8 mouse cellular contexts compared by ENCODE assay signal in the genomic region with DNA sequence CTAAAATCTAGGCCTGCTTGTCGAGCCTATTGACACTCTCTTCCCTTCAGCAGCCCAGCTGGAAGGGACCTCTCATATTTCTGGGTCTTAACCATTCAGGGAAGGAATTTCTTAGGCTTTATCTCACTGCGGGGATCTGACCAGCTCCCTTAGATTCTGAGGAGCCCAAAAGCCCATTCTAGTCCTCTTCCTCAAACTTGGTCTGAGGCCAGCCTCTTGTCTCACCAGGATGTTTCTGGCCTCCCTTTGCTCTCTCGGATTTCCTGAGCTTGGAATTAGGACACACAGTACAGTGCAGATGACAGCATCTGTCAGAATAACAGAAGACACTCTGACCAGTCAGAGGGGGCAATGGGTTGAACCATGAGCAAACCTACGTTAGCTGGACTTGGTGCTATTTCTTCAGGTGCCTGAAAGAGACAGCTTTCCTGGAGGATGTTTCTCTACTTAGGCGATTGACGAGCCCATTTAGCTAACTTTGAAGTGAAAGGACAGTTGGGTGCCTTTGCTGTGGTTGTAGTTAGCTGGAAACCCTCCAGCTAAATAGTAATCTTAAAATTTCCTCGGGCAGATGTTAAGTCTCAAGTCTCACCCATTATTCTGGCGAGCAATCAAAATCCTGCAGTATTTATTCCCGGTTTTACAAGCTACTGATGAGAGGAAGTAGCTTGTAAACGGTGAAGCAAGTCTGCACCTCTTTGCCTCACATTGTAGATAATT. TPM values are rescaled to one million over a fixed set of nuclear protein-coding genes. Genes with fewer than 3 reads are reported as not detected.
DNase-seq lines count a peak whose midpoint lies in the region; ATAC-seq and TF ChIP-seq lines count a peak whose summit lies in the region.

No protein-coding gene starts in this region.

- WGBS in hindbrain, embryonic 11.5 days, result 66% methylated on average over 10 of the region's 10 CpGs
- WGBS in limb, embryonic 14.5 days, result 15% methylated on average over 10 of the region's 10 CpGs

- no peaks in the 10 kb centered on the region for H3K36me3 ChIP-seq in ES-Bruce4 (ENCODE audit: control insufficient read depth, insufficient read depth, low read length, poor library complexity, severe bottlenecking)
- H3K36me3 ChIP-seq in hindbrain, embryonic 11.5 days (ENCODE audit: control insufficient read depth, insufficient read depth, low read length), result no peaks in the 10 kb centered on the region
- H3K36me3 ChIP-seq in limb, embryonic 14.5 days (ENCODE audit: control insufficient read depth, insufficient read depth, low read length), result no peaks in the 10 kb centered on the region
- no peaks in the 10 kb centered on the region for H3K36me3 ChIP-seq in myocyte (ENCODE audit: control insufficient read depth, insufficient read depth)

- no peaks in the 10 kb centered on the region for H3K9me3 ChIP-seq in ES-Bruce4 (replicated peaks; ENCODE audit: control insufficient read depth, insufficient read depth, low read length, poor library complexity, severe bottlenecking)
- H3K9me3 ChIP-seq in hindbrain, embryonic 11.5 days (ENCODE audit: control insufficient read depth, low read length), result no peaks in the 10 kb centered on the region
- no peaks in the 10 kb centered on the region for H3K9me3 ChIP-seq in limb, embryonic 14.5 days (ENCODE audit: control insufficient read depth, low read length)

- H3K79me2 ChIP-seq in myocyte (ENCODE audit: control insufficient read depth, insufficient read depth), result peaks cover 37% of the 10 kb centered on the region

- H3K27ac ChIP-seq in ES-Bruce4 (ENCODE audit: insufficient read depth, low read length), result no peak overlapping the region
- no peak overlapping the region for H3K27ac ChIP-seq in embryonic fibroblast, embryonic 13.5 days (ENCODE audit: insufficient read depth, low read length)
- H3K27ac ChIP-seq in hindbrain, embryonic 11.5 days (ENCODE audit: low read depth, low read length), result no peak overlapping the region
- H3K27ac ChIP-seq in limb, embryonic 14.5 days (replicated peaks; ENCODE audit: low read depth, low read length), result no peak overlapping the region

- DNase-seq in 3134 (ENCODE audit: extremely low read depth, insufficient read length, low spot score), result peak; percentile 13
- no peak for DNase-seq in hindbrain, embryonic 11.5 days (ENCODE audit: low spot score)
- DNase-seq in limb, embryonic 14.5 days (ENCODE audit: low spot score), result no peak
- DNase-seq in spleen, postnatal 36 days (ENCODE audit: low spot score in 2 of 2), result no peak
- DNase-seq in embryo, embryonic 10.5 days (ENCODE audit: low spot score), result no peak

- no peak for TF ChIP-seq EP300 in ES-Bruce4 (IDR thresholded peaks at IDR 0.05; ENCODE audit: insufficient read depth, low read depth, low read length)

- peak overlapping the region; percentile 65 for H3K4me2 ChIP-seq in hindbrain, embryonic 11.5 days (replicated peaks; ENCODE audit: low read depth, low read length)
- peak overlapping the region; percentile 83 for H3K4me2 ChIP-seq in limb, embryonic 14.5 days (replicated peaks; ENCODE audit: low read depth, low read length, severe bottlenecking)
- peak overlapping the region; percentile 70 for H3K4me2 ChIP-seq in myocyte (ENCODE audit: low read depth)

- no peak for TF ChIP-seq CTCF in ES-Bruce4 (IDR thresholded peaks at IDR 0.05; ENCODE audit: low read depth, low read length)
- TF ChIP-seq CTCF in embryonic fibroblast, embryonic 13.5 days (IDR thresholded peaks at IDR 0.05; ENCODE audit: borderline replicate concordance, insufficient read depth, low read length), result no peak

- ATAC-seq in hindbrain, embryonic 11.5 days (ENCODE audit: low FRiP score), result no peak
- no peak for ATAC-seq in limb, embryonic 14.5 days (ENCODE audit: low FRiP score, low read depth)

- TF ChIP-seq POLR2A in ES-Bruce4 (IDR thresholded peaks at IDR 0.05; ENCODE audit: insufficient read depth, low read length), result no peak
- no peak for TF ChIP-seq POLR2A in embryonic fibroblast, embryonic 13.5 days (IDR thresholded peaks at IDR 0.05; ENCODE audit: low read depth, low read length)
- no peak for TF ChIP-seq POLR2A in limb, embryonic 14.5 days (IDR thresholded peaks at IDR 0.05; ENCODE audit: borderline replicate concordance, extremely low read depth, insufficient read depth, insufficient read length)
- no peak for TF ChIP-seq POLR2A in myocyte (IDR thresholded peaks at IDR 0.05; ENCODE audit: insufficient read length, low read depth)

- no peaks in the 10 kb centered on the region for H3K4me1 ChIP-seq in ES-Bruce4 (ENCODE audit: control insufficient read depth, insufficient read depth, low read length)
- H3K4me1 ChIP-seq in embryonic fibroblast, embryonic 13.5 days (ENCODE audit: control insufficient read depth, insufficient read depth, low read length), result no peaks in the 10 kb centered on the region
- peaks cover 5% of the 10 kb centered on the region; the same call in 1 of the 2 replicates for H3K4me1 ChIP-seq in hindbrain, embryonic 11.5 days (replicated peaks; ENCODE audit: control insufficient read depth, insufficient read depth, low read length)
- H3K4me1 ChIP-seq in limb, embryonic 14.5 days (ENCODE audit: control insufficient read depth, insufficient read depth, low read length), result peaks cover 18% of the 10 kb centered on the region

- H3K27me3 ChIP-seq in ES-Bruce4 (ENCODE audit: control insufficient read depth, insufficient read depth, low read length, poor library complexity, severe bottlenecking) (no peaks in the 10 kb centered on the region), myocyte (ENCODE audit: control insufficient read depth, insufficient read depth, insufficient read length) (no peaks in the 10 kb centered on the region)
- no peaks in the 10 kb centered on the region for H3K27me3 ChIP-seq in hindbrain, embryonic 11.5 days (ENCODE audit: control insufficient read depth, insufficient read depth, low read length)
- no peaks in the 10 kb centered on the region for H3K27me3 ChIP-seq in limb, embryonic 14.5 days (ENCODE audit: control insufficient read depth, insufficient read depth, low read length)

- H3K4me3 ChIP-seq in ES-Bruce4 (ENCODE audit: low read depth, low read length) (peak overlapping the region; percentile 42), myocyte (peak overlapping the region; percentile 94)
- H3K4me3 ChIP-seq in embryonic fibroblast, embryonic 13.5 days (ENCODE audit: insufficient read depth, low read length), result peak overlapping the region; percentile 88
- H3K4me3 ChIP-seq in hindbrain, embryonic 11.5 days (ENCODE audit: low read depth, low read length), result peak overlapping the region; percentile 93
- peak overlapping the region; percentile 90 for H3K4me3 ChIP-seq in limb, embryonic 14.5 days (replicated peaks; ENCODE audit: low read length)

- peak overlapping the region; percentile 43; the same call in 1 of the 2 replicates for H3K9ac ChIP-seq in ES-Bruce4 (ENCODE audit: low read depth, poor library complexity, severe bottlenecking)
- no peak overlapping the region; the same call in 1 of the 2 replicates for H3K9ac ChIP-seq in hindbrain, embryonic 11.5 days (ENCODE audit: low read depth, low read length)
- H3K9ac ChIP-seq in limb, embryonic 14.5 days (ENCODE audit: low read depth, low read length, severe bottlenecking), result peak overlapping the region; percentile 92; the same call in 1 of the 2 replicates

- peak overlapping the region; percentile 92 for H3ac ChIP-seq in myocyte (ENCODE audit: control insufficient read depth, insufficient read length)

TF ChIP-seq in myocyte, 11 proteins besides CTCF, POLR2A, EP300 and RAD21 (continues in another document):
- no peak for TF ChIP-seq MYOG (IDR thresholded peaks at IDR 0.05; ENCODE audit: control insufficient read depth in 1 of 3, insufficient read depth in 1 of 3, insufficient read length in 2 of 3, low read depth in 2 of 3)
- TF ChIP-seq USF1 (IDR thresholded peaks at IDR 0.05; ENCODE audit: low read depth), result no peak
- no peak for TF ChIP-seq MAX (IDR thresholded peaks at IDR 0.05; ENCODE audit: low read depth)
- TF ChIP-seq CEBPB (IDR thresholded peaks at IDR 0.05; ENCODE audit: insufficient read depth, poor library complexity, severe bottlenecking), result no peak
- TF ChIP-seq MYOD1 (IDR thresholded peaks at IDR 0.05; ENCODE audit: control insufficient read depth in 1 of 3, insufficient read length in 2 of 3, low read depth in 2 of 3), result no peak

RNA-seq across cellular contexts. Expression of a gene that starts 1.0 kb away (rescaled TPM):
- polyA plus RNA-seq in ES-Bruce4 (2011; ENCODE audit: insufficient read depth, insufficient read length, low read depth, missing spikeins) (34.1 and 38.3 TPM in 2 replicates), myocyte (2012; fragmentation: generic; extraction: Trizol) (14.7 TPM)
- 105 and 109 TPM in 2 replicates for polyA plus RNA-seq in embryonic fibroblast, embryonic 13.5 days (2011; ENCODE audit: insufficient read length, low read depth, missing spikeins)
- polyA plus RNA-seq in hindbrain, embryonic 11.5 days (2014; fragmentation: Nextera tagmentation; extraction: Ambion mirVana), result 88.8 and 93.7 TPM in 2 replicates
- 16.3 and 25.4 TPM in 2 replicates for polyA plus RNA-seq in limb, embryonic 14.5 days (2012; rRNA removed)
- polyA plus RNA-seq in limb, embryonic 14.5 days (2014; fragmentation: Nextera tagmentation; extraction: Ambion mirVana), result 83.1 and 88.9 TPM in 2 replicates

RNA-seq across cellular contexts. Expression of a gene that starts 1.1 kb away (rescaled TPM):
- polyA plus RNA-seq in ES-Bruce4 (2011; ENCODE audit: insufficient read depth, insufficient read length, low read depth, missing spikeins), result 24.6 and 27.7 TPM in 2 replicates
- 29.7 and 30.7 TPM in 2 replicates for polyA plus RNA-seq in embryonic fibroblast, embryonic 13.5 days (2011; ENCODE audit: insufficient read length, low read depth, missing spikeins)
- 25.4 and 26.6 TPM in 2 replicates for polyA plus RNA-seq in hindbrain, embryonic 11.5 days (2014; fragmentation: Nextera tagmentation; extraction: Ambion mirVana)
- 14.3 and 18.1 TPM in 2 replicates for polyA plus RNA-seq in limb, embryonic 14.5 days (2012; rRNA removed)
- 16.2 and 17.2 TPM in 2 replicates for polyA plus RNA-seq in limb, embryonic 14.5 days (2014; fragmentation: Nextera tagmentation; extraction: Ambion mirVana)
- polyA plus RNA-seq in myocyte (2012; fragmentation: generic; extraction: Trizol), result 4.3 TPM

RNA-seq across cellular contexts. Expression of a gene that starts 40.4 kb away (rescaled TPM):
- polyA plus RNA-seq in ES-Bruce4 (2011; ENCODE audit: insufficient read depth, insufficient read length, low read depth, missing spikeins), result 58.9 and 64.7 TPM in 2 replicates
- polyA plus RNA-seq in embryonic fibroblast, embryonic 13.5 days (2011; ENCODE audit: insufficient read length, low read depth, missing spikeins), result 41.4 and 44.2 TPM in 2 replicates
- polyA plus RNA-seq in hindbrain, embryonic 11.5 days (2014; fragmentation: Nextera tagmentation; extraction: Ambion mirVana), result 59.4 and 63.3 TPM in 2 replicates
- polyA plus RNA-seq in limb, embryonic 14.5 days (2012; rRNA removed), result 72.1 and 77.7 TPM in 2 replicates
- polyA plus RNA-seq in limb, embryonic 14.5 days (2014; fragmentation: Nextera tagmentation; extraction: Ambion mirVana), result 70.4 and 71.5 TPM in 2 replicates
- polyA plus RNA-seq in myocyte (2012; fragmentation: generic; extraction: Trizol), result 19.6 TPM

RNA-seq across cellular contexts. Expression of a gene that starts 48.8 kb away (rescaled TPM):
- polyA plus RNA-seq in ES-Bruce4 (2011; ENCODE audit: insufficient read depth, insufficient read length, low read depth, missing spikeins) (23.8 and 26.0 TPM in 2 replicates), myocyte (2012; fragmentation: generic; extraction: Trizol) (9.7 TPM)
- polyA plus RNA-seq in embryonic fibroblast, embryonic 13.5 days (2011; ENCODE audit: insufficient read length, low read depth, missing spikeins), result 20.2 and 21.2 TPM in 2 replicates
- polyA plus RNA-seq in hindbrain, embryonic 11.5 days (2014; fragmentation: Nextera tagmentation; extraction: Ambion mirVana), result 22.5 and 23.7 TPM in 2 replicates
- polyA plus RNA-seq in limb, embryonic 14.5 days (2012; rRNA removed), result 15.0 and 15.4 TPM in 2 replicates
- polyA plus RNA-seq in limb, embryonic 14.5 days (2014; fragmentation: Nextera tagmentation; extraction: Ambion mirVana), result 19.6 and 26.4 TPM in 2 replicates

Comparison
In these comparisons a context has a peak if more than half of its experiments do, and no peak if none do; other contexts are left out.
1. H3K4me3 ChIP-seq: peak in every context shown above with its lines; median percentile 94 in myocyte; 93 in hindbrain, embryonic 11.5 days; 90 in limb, embryonic 14.5 days; 88 in embryonic fibroblast, embryonic 13.5 days; 42 in ES-Bruce4.